Mouse (Mus musculus) ovary, postnatal 36 days (tissue): ENCODE results near the gene Gm43738.
"Not testable (repeated sequence)": the region's sequence is repeated elsewhere in the genome, so short reads cannot be mapped to it uniquely, and the experiment has no call there.

Source experiments
- DNase-seq: peaks from one replicate; pipeline ENCODE4 v3.0.0; 2022; ENCODE audit warnings: low spot score, mixed read lengths

The Gm43738 gene

GRCm38 (mm10) chr3:89101812-89102494 lies 1.1 kb upstream of the Gm43738 start, which contains the start of gene Fdps:
Gene Fdps, minus strand, starts transcription at chr3:89101959.
- DNase-seq = peak; percentile 89

DNA sequence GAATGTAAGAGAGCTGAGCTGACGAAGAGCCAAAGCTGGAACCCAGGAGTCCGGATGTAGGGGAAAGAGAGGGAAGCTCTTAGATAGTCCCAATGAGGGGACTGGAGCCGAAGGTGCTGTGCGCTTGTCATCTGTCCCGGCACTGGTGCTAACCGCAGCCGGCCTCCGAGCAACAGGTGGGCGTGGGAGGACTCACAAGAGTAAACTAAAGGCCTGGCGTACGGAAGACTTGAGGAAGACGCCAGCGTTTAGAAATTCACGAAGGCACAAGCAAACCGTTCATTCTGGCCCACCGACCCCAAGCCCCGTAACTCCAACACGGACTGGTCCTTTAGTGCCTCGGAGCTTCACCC lies 536 bp upstream of the Gm43738 start:
- no peak for DNase-seq

- DNase-seq = no peak
Measured at GRCm38 (mm10) chr3:89094021-89094420, 6.9 kb downstream of the Gm43738 start.

DNA sequence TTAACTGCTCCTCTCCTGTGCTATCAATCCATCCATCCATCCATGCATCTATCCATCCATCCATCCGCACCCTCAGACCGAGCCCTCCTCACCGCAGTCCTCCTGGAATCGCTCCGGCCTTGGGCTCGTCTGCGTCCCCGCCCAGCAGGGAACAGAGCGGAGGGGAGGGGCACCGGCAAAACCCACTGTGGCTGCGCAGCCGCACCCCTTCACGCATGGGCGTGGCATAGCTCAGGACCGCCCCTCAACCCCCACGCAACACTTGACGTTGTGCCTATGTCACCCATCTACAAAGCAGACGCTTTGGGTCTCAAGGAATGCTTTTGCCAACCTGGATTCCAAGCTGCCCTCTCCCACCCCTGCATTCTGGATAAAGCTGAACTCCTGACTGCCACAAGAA lies 7.7 kb downstream of the Gm43738 start, which contains the start of gene Rusc1:
Rusc1 (minus strand) TSS at position 137 of the 400 bp plus-strand sequence.
- peak; percentile 85 for DNase-seq

- DNase-seq = no peak
Measured at GRCm38 (mm10) chr3:89092509-89093090, 8.3 kb downstream of the Gm43738 start.

GRCm38 (mm10) chr3:89091811-89092508 lies 8.9 kb downstream of the Gm43738 start:
- DNase-seq = no peak

GRCm38 (mm10) chr3:89090694-89091655 lies 9.9 kb downstream of the Gm43738 start:
- DNase-seq = peak; percentile 86

- peak; percentile 80 for DNase-seq
Measured at GRCm38 (mm10) chr3:89089882-89090591, 10.9 kb downstream of the Gm43738 start.

- no peak for DNase-seq
Measured at GRCm38 (mm10) chr3:89088974-89089373, 11.9 kb downstream of the Gm43738 start.

DNA sequence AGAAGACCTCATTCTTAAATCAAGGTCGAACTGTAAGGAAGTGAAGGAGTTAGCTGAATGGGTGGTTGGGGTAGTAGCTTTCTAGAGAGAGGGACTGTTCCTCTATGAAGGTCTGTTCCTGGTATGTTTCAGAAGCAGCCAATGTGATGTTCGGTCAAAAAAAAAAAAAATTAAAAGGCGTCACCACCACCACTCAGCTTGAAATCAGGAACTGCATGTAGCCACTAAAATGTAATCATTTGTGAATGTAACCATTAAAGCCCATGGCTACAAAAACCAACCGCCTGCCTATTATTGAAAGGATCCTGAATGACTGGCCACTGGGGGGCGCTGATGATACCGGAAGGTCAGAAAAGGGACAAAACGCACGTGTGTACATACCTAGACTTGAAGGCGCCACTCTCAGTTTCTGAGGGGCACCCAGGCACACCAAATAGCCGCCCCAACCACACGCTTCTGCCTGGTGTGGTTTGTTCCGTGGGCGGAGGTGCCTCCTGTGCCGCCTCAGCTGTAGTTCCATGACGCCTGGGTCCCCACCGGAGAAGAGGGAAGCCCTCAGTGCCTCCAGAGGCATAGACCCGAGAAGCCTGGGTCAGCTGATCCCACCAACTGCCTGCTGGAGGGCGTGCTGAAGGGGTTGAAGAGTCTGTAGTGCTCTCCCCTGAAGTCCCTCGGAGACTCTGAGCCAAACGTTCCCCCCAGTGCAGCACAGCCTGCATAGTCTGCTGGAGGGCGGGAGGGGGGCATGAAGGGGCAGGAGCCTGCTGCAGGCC lies 13.4 kb downstream of the Gm43738 start:
- peak; percentile 78 for DNase-seq

GRCm38 (mm10) chr3:89084654-89085190 lies 16.2 kb downstream of the Gm43738 start:
- no peak for DNase-seq

DNA sequence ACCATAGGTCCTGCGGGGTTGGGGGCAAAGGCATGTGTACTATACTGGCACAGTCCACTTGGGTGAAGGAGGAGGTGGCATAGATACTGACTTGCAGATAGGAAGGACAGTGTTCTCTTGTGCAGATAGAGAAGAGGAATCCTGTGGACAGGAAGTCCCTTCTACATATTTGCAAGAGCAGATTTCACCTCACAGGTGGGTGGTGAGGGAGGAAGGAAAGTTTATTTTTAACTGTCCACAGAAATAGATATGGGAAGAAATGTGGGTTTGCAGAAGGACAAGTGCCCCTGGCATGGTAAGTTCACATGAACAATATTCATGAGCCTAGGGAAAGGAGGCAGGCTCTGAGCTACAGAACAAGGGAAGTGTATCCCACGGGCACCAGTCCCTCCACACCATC lies 16.8 kb downstream of the Gm43738 start:
- DNase-seq = no peak

DNA sequence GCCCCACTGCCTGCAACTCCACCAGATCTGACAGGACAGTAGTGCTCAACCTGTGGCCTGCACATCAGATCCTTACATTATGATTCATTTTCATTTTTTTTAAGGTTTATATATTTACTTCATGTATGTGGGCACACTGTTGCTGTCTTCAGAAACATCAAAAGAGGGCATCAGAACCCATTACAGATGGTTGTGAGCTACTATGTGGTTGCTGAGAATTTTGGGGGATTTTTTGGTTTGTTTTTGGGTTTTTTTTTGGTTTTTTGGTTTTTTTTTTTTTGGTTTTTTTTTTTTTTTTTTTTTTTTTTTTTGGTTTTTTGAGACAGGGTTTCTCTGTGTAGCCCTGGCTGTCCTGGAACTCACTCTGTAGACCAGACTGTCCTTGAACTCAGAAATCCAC lies 18.6 kb downstream of the Gm43738 start:
- not testable (repeated sequence) for DNase-seq

DNA sequence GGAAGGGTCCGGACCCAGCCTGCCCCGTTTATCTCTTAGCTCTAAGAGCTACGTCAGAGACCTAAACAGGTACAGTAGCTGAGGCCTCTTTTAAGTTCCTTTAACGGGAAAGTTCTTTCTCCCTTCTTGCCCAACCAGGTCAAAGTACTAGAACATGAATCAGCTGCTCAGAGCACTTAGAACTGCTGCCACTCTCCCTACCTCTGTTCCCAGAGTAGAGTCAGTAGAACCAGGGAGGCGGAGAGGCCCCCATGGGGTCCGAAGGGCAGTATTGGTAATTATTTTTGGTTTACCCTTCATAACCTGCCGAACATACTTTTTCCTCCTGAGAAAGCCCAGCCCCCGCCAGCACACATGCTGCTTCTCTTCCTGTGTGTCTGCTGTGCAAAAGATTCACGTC lies 23.5 kb downstream of the Gm43738 start:
- DNase-seq = no peak

- DNase-seq = no peak
Measured at GRCm38 (mm10) chr3:89067265-89067664, 33.6 kb downstream of the Gm43738 start.

GRCm38 (mm10) chr3:89061696-89062095 lies 39.2 kb downstream of the Gm43738 start:
- DNase-seq = no peak

DNA sequence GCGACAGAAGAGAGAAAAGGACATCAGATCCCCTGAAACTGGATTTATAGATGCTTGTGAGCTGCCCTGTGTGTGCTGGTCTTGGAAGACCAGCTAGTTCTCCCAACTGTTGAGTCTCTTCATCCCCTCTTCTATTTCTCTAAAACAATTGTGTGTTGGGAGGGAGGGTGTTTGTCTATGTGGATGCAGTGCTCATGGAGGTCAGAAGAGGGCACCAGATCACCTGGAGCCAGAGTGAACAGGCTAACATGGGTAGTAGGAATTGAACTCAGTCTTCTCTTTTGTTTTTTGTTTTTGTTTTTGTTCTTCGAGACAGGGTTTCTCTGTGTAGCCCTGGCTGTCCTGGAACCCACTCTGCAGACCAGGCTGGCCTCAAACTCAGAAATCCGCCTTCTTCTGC lies 42.1 kb downstream of the Gm43738 start:
- DNase-seq = peak; percentile 21

GRCm38 (mm10) chr3:89058361-89058760 lies 42.5 kb downstream of the Gm43738 start:
- no peak for DNase-seq

- DNase-seq = no peak
Measured at GRCm38 (mm10) chr3:89043359-89043758, 57.5 kb downstream of the Gm43738 start.
